Mouse (Mus musculus) B cell, adult 62 days (primary cell): ENCODE data around the gene Cald1. TPM values are rescaled to one million over a fixed set of nuclear protein-coding genes. Genes with fewer than 3 reads are reported as not detected.

ENCODE experiments used
- total RNA-seq: library from RNA; stranded (reverse); gene quantifications from 4 replicates; pipeline ENCODE4 v1.2.4, GENCODE M21; 2023

Gene Cald1
- 0.15 to 1.4 TPM (median 0.48 TPM) in 4 replicates for total RNA-seq

DNA sequence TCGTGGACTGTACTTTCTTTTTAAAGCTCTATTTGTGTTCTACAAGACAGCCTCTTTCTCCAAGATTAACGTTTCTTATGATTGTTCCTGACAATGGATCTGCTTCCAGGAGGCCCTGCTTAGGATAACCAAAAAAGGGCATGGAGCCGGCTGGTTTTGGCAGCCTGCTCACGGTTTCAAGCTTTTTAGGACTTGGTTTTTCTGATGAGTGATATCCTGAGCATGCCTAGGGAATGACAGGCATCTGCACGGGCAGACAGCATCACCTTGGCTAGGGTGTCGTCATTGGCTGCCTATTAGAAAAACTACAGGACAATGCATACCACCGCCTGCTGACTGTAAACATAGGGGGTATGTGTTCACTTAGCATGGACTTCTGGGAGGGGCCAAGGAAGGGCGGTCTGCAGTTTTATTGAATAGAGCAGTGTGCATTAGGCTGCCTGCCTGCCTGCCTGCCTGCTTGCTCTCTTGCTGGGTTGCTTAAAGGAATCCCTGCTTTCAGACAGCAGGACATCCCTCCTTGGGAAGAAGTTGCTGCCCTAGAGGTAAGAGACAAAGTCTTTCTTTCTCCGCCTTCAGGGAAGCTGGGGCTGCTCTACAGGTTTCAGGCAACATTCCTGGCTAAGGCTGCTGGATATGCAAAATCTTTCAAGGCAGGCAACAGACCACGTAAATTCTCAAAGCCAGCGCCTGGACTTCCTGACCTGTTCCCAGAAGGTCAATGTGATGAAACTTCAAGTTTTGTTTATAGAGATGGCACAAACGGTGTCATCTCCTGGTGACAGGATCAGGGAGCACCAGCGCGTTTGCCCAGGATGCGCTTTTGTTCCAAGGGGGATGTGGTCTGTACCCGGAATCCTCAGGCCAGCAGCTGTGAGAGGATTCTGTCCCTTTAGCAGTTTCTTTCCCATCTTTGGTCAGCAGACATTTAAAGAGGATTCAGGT lies at the start of gene Cald1:
Cald1 (plus strand) TSS at position 380 of the 945 bp plus-strand sequence.

DNA sequence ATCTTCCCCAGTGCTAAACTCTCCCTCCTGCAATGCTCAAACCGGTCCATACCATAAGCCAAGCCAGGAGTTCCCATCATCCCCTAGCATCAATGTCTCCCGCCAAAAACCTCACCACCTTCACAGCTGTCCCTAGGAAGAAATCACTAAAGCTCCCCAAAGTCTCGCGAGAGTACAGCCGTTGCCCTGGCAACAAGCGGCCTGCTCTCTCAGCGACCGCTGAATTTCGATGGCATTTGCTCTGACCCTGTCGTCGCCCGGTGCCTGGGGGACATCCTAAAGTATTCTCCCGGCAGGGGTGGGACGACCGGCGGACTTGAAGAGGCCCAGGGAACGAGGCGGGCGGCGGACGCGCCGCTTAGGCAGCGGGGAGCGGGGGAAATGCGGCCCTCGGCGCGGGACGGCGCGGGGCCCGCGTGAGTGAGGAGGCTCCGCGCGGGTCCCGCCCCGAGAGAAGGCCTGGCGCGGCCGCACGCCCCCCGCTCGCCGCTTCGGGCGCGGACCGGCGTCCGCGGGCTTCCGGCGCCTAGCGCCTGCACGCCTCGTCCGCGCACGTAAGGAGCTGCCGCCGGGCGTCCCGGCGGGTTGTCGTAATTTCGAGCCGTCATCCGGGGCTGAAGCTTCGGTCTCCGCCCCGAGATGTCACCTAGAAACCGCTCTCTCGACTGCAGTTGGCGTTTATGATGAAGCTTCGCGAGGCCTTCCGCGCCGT lies 182.1 kb downstream of the Cald1 start, which contains the start of gene Agbl3:
Agbl3 (plus strand) TSS at position 202 of the 712 bp plus-strand sequence.

Other genes starting within 250 kb of the Cald1 start
- gene Akr1b8, start 244.4 kb upstream of the Cald1 start, total RNA-seq = 0.72 TPM in 1 of 4 replicates, not detected in the others
- gene Akr1b10, start 214.3 kb upstream of the Cald1 start, total RNA-seq = 30.2 to 37.6 TPM (median 33.5 TPM) in 4 replicates
- 0.45 to 0.92 TPM (median 0.88 TPM) in 3 of 4 replicates, not detected in the other for gene Akr1b7, start 186.2 kb upstream of the Cald1 start, total RNA-seq
- 13.4 to 15.4 TPM (median 13.9 TPM) in 4 replicates for gene Bpgm, start 122.3 kb upstream of the Cald1 start, total RNA-seq
- 4.4 to 6.2 TPM (median 5.1 TPM) in 4 replicates for gene Agbl3, start 181.9 kb downstream of the Cald1 start, total RNA-seq